Mouse (Mus musculus) kidney, postnatal 4 days (tissue): ENCODE measurements around the gene Hoxd3.

Experiments used
- DNase-seq, 2 experiments: peaks; one replicate each; pipeline ENCODE4 v3.0.0; 2021; ENCODE audit warnings: mixed read lengths in 2 of 2

The Hoxd3 gene

GRCm38 (mm10) chr2:74728303-74728680 is 16.6 kb downstream of the Hoxd3 start:
- peak in 1 of 2 experiments; percentile 11 for DNase-seq

DNA sequence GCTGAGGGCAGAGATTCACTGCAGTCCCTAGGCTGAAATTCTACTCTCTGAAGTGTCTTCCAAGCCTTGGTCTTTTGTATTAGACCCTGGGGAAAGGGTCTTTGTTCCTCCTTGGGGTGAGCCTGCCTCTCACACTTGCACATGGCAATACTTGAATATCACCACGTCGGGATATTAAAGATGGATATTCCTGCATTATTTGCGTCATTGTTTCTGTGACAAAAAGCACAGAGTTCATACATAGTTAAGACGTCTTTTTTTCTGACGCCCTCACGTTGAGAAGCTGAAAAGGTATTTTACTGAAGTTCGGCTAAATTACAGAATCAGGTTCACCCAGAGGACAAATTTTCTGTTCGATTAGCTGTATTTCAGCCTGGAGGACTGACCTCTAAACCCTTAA is 18.6 kb downstream of the Hoxd3 start:
- no peak for DNase-seq

- no peak for DNase-seq
Observed at GRCm38 (mm10) chr2:74731055-74731454, 19.3 kb downstream of the Hoxd3 start.

- no peak for DNase-seq
Observed at GRCm38 (mm10) chr2:74731799-74732512, 20.2 kb downstream of the Hoxd3 start.

DNA sequence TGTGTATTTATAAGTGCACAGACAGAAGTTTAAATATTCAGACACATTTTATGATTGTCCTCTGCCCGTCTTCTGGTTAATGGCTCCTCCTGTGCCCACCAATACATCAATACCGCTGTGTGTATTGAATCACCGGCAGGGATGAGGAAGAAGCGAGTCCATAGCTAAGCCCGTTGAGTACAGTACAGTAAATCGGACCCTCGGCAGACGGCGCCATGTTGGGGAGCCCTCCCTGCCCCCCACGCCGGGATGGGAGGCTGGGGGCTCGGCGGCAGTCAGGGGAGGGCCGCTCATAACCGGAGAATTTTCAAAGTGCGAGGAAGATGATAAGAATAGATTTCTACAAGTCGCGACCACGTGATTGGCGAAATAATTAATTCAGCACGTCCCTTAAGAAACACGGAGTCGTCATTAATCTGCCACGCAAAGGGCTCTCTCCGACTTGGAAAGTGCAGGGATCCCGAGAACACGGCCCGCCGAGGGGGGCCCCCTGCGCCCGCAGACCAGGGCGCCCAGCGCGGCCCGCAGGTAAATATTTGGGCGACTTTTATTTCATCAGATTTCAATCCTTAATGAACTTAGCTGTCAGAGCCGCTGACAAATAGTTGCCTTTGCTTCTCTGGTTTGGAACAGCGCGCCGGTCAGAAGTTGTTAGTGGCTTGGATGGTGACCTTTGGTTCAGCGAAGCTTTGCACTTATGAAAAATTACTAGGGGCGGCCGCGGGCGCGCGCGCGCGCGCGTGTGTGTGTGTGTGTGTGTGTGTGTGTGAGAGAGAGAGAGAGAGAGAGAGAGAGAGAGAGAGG is 21.0 kb downstream of the Hoxd3 start:
- DNase-seq: peak; percentile 50 to 61

DNA sequence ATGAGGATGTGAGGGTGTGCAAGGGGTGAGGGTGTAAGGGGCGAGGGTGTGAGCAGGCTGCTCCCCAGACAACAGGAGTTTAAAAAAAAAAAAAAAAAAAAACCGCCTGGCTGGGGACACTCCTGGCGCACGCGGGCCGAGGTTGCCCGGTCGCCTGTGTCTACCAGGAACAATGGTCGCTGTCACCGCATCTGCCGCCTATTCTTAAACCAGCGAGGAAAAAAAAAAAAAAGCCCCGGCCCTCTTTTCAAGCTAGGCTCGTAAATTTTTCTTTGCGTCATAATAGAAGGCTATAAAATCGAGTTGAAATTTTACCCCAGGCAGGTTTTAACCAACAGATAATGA is 21.6 kb downstream of the Hoxd3 start:
- peak in 1 of 2 experiments; percentile 32 for DNase-seq

DNA sequence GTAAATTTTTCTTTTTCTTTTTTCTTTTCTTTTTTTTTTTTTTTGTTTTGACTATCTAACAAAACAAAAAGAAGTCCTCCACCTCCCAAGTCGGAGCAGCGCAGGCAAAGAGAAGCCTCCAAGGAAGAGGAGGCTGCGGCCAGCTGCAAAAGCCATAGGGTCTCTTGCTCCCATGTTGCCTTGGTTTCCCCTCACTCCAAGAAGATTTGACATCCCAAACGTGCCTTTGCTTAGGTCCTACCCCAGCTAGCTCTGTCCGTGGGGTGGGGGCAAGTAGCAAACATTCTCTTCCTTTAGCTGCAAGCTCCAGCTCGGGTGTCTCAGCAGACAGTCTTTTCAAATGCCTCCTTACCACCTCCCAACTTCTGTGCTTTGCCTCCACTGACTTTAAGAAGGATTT is 22.0 kb downstream of the Hoxd3 start:
- peak in 1 of 2 experiments; percentile 18 for DNase-seq

DNA sequence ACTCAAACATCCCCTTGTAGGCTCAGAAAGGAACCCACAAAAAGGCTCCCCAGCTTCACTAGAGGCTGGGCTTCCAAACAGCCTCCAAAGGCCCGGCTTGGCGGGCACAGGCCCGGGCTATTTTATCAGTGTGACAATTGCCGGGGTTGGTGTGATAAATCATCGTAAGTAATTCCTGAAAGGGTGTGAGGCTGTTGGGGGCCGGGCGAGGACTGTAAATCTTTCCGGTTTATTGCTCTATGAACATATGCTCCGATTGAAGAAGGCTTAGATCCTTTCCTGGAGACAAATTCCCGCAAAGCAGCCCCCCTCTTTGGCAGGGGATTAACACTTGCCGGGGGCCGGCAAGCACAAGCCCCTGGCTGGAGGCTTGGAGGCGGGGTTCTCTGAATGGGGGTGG is 22.7 kb downstream of the Hoxd3 start:
- DNase-seq: peak; percentile 42 to 54

- peak in 1 of 2 experiments; percentile 29 for DNase-seq
Observed at GRCm38 (mm10) chr2:74734996-74735811, 23.5 kb downstream of the Hoxd3 start.

- peak; percentile 40 to 50 for DNase-seq
Observed at GRCm38 (mm10) chr2:74735851-74736687, 24.3 kb downstream of the Hoxd3 start.

DNA sequence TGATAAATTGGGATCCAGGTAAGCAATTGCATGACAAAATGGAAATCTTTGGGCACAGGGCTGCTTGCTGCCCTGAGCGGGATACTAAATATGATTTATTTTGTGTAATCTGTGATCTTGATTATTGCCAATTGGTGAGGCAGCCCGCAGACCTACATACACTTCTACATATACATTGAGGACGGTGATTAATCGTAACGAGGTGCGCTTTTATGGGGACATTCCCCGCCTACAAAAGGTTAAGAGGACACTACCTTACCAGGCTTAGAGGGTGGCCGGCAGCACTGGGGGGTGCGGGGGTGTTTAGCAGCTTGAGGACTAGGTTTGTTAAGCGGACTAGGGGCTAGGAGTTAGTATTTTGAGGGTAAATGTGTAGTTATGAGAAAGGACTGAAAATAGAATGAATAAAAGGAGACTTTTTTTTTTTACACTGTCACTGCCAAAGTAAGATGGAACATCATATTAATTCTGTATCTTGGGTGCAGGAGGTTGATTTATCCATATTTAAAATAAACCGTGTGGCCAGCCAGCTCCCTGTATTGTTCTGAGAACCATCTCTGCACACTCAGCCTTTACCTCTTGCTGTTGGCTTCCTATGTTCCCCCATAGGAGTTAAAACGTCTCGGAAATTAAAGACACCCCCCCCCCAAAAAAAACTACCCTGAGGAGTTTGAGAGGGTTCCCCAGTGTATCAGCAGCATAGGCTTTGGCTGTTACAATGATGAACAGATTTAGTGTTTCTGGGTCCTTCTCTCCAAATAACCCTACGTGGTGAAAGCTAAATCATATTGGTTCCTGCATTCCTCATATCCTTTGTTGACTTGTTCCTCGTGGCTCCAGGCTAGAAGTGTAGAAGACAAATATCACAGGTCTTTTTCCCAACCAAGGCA is 25.2 kb downstream of the Hoxd3 start:
- DNase-seq: no peak

DNA sequence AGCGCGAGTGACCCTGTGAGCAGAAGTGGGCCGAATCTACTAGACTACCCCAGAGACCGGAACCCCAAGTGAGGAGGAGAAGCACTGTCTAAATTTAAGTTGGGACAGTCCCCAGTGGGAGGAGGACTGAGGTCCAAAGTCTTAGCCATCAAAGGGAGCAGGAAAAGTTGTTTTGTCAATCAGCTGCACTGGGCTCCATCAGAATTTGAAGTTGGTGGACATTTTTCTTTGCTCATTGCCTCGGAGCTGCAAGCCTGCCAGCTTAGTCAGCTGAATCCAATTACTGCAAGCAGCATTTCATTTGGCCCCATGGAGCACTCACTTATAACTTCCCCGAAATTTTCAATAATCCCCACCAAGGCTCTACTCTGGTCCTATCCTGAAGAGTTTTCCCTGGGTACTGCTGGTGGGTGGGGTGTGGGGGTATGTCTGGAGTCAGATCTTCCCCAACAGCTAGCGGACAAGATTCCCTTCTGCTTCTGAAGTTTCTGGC is 25.9 kb downstream of the Hoxd3 start:
- no peak for DNase-seq

DNA sequence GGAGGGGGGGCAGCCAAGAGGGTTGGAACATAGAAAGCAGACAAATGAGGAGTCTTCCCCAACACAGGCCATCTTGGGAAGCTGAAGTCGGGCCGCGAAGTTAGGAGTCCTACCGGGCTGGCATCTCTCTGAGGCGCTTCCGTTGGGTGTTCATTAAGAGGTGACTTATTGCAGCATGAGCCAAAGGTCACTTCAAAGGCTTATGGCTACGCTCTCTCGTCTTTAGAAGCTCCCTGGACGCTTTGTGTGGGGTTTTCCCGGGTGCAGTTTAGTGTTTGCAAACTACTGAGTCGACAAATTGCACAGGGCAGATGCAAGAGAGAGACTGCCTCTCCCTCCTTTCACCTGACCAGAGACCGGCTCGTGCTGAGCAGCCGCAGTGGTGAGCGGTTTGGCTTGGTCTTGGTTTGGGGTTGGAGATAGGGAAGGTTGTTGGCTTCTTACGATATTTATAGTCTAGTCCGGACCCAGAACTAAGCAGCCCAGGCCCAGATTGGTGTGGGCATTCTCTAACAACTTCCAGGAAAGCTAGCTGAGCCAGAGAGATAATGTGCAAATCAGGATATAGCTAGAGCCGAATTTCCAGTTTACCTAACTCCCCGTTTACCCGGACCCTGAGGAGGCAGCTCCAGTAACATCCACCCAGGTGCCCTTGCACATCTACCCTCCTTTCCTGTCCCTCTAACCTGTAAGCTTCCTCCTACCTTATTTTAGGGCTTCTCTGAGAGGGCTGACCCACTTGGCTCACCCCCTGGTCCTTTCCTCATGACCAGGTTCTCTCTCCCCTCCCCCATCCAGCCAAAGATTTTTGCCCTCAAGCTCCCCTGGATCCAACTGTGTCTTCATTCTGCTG is 27.1 kb downstream of the Hoxd3 start:
- DNase-seq: peak; percentile 43 to 58

DNA sequence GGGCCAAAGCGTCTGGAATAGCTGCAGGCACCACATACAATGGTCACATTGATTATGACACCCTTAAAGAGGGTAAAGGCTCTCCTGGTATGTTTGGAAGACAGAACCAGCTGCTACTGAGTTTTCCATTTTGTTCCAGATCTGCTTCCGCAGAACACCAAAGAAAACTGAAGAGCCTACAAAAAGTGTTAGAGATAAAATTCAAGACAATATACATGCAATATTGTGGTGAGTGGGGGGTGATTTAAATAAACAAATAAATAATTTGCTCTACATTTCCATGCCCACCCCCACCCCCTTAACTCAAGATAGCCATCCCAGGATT is 27.7 kb downstream of the Hoxd3 start:
- DNase-seq: no peak

DNA sequence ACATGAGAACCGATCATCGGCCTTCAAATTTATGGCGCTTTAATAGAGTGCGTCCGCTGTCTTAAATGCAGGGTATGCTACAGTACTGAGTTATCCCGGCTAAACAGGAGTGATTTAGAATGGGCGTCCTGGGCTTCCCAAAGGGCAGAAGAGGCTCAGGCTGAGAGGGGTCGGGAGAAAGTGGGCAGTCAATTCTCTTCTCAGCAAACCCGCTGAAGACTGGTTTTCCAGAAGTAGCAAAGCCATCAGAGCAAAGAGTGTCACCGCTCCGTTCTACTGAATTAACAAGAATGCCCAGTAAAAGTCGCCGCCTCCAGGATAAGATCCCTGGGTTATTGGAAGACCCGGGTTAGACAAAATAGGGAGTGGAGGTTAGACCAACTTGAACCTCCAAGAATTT is 28.1 kb downstream of the Hoxd3 start:
- DNase-seq: no peak

DNA sequence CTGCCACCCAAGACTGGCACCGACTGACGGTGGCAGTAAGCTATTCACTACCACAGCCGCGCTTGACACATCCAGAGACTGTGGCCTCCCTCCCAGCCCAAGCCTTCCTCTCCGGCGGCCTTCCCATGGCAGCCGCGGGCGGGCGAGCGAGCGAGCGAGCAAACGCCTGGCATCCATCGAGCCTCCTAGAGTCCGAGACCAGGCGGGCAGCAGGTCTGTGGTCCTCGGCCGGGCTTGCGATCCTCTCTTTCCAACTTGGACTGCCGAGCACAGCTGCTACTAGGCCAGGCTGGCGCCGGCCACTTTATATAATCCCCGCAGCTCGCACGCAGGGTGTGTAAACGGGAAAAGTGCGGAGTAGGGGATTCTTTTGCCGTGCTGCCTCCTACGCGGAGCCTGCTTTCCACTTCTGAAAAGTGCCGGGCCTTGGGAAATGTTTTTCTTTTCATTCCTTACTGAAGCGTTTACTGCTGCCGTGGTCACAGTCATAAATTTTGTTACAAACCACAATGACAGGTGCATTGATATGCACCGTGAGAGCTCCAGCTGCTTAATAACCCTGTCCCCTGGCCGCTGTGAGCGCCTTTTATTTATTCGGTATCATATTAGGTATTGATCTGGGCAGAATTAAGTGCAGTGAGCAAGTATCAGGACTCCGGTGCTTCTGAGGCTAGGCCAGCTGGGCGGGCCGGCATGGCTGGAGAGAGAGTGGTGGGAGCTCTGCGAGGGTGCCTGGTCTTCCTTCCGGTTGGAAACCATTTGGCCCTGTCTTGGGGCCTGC is 28.8 kb downstream of the Hoxd3 start:
- DNase-seq: peak; percentile 71 to 81

DNA sequence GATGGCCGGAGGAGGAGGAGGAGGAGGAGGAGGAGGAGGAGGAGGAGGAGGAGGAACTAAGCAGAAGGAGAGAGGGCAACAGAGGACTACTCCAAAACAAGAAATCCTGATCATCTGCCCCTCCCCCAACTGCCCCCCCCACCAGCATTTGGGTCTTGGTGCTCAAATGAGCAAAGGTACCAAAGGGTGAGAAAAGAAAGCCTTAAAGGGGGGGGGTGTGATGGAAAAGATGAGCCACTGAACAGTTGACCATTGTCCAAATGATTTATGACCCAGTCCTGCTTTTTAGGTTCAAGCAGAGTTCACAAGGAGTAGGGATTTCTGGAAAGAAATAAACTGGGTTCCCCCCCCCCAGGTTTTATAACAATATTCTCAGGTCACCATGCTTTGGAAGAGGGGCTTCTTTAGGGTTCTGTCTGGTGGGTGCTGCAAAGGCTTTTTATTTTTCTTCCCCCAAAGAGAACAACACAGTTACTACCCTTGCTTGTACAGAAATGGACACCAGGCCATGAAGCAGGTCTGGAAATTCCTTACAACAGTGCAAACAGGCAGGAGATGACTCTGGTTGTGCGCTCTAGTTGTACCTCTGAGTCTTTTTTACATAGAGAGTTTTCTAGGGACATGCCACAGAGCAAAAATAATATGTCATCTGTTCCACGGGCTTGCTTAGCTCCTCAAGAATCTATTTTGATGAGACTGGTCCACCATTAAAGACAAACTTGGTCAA is 29.7 kb downstream of the Hoxd3 start:
- DNase-seq: no peak

DNA sequence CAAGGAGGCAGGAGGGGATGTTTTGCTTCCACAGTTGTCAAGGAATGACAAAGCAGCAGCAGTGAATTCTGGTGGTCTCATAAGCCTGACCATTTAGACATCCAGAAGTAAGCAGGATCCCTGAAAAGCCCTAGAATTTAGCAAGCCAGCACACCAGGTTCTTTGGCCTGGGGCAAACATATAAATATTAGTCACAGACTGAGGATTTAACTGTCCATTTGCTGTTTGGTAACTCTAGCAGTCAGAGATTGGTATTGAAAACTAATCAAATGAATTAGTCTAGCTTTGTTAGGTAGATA is 30.2 kb downstream of the Hoxd3 start:
- DNase-seq: no peak
